Mouse (Mus musculus): ENCODE results near the gene Axdnd1.
"Not testable (repeated sequence)": the region's sequence is repeated elsewhere in the genome, so short reads cannot be mapped to it uniquely, and the experiment has no call there.

The Axdnd1 gene

DNA sequence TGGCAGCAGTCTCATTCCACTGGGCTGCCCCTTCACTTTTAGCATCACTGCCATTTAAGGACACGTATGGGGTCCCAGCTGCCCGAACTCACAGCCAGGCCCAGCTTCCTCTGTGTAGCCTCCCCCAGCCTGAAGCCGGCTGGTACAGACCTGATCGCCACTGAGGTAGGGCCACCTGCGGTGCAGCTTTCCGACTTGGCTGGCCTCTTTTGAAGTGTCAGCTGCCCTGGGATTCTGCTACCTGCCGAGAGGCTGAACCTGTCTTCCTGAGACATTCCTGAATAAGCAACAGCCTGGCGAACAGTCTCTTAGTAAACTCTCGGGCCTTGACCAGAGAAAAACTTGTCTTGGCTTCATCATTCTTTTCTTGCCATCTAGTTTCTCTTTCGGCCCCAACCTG is 17.7 kb downstream of the Axdnd1 start:
- Histone ChIP-seq H3K9me3 (ENCODE audit: low read length) (peaks cover 33% of the 10 kb centered on the region), H3K4me3 (replicated peaks; ENCODE audit: low read length) (peak overlapping the region; percentile 46; the same call in 1 of the 2 replicates), H3K4me1 (replicated peaks; ENCODE audit: low read depth, low read length) (peaks cover 18% of the 10 kb centered on the region), H3K27me3 (ENCODE audit: insufficient read depth, low read length) (no peaks in the 10 kb centered on the region), H3K36me3 (ENCODE audit: insufficient read depth, low read length) (no peaks in the 10 kb centered on the region)
- TF ChIP-seq CTCF (conservative IDR thresholded peaks at IDR 0.05; ENCODE audit: low read length) (no peak), POU5F1 (IDR thresholded peaks at IDR 0.05; ENCODE audit: borderline replicate concordance, low read length) (no peak), NANOG (IDR thresholded peaks at IDR 0.05; ENCODE audit: borderline replicate concordance, low read length) (no peak)

DNA sequence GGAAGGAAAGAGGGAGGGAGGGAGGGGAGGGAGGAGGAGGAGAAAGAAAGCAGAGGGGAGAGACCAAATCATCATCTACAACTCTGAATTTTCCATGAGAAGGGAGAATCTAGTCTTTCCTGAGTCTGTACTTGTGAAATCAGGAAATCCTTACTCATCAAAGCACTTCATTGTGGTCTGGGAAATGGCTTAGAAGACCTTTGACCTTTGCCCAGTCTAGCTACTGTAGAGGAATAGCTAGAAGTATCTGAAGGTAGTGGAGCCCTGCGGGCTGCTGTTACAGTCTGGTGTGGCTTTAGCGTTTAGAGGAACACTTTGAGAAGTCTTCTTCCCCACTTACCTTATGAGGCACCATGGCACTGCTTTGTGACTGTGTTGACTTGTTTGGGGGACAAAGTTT is 18.5 kb downstream of the Axdnd1 start:
- no peak overlapping the region for H3K4me3 ChIP-seq (replicated peaks; ENCODE audit: low read length)
- H3K36me3 ChIP-seq (ENCODE audit: insufficient read depth, low read length): no peaks in the 10 kb centered on the region
- peaks cover 18% of the 10 kb centered on the region for H3K4me1 ChIP-seq (replicated peaks; ENCODE audit: low read depth, low read length)
- H3K27me3 ChIP-seq (ENCODE audit: insufficient read depth, low read length): no peaks in the 10 kb centered on the region
- TF ChIP-seq NANOG (IDR thresholded peaks at IDR 0.05; ENCODE audit: borderline replicate concordance, low read length) (no peak), POU5F1 (IDR thresholded peaks at IDR 0.05; ENCODE audit: borderline replicate concordance, low read length) (no peak), CTCF (conservative IDR thresholded peaks at IDR 0.05; ENCODE audit: low read length) (no peak)
- H3K9me3 ChIP-seq (ENCODE audit: low read length): peaks cover 33% of the 10 kb centered on the region

DNA sequence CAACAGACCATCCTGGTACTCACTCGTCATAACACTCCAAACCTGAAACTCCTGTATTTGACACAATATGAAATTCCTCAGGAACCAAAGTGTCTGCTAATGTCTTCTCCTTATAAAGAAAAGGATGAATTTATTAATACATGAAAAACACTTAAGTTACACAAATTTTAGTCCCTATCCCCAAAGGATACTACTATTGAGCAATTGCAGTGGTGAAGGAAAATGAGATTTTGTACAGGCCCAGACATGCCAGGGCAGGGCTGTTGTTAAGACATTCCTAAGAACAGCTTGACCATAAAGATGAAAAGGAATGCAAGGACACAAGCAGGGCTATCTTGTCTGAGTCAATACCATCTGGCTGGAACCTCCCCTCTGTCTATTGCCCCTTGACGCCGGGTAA is 20.8 kb downstream of the Axdnd1 start:
- Histone ChIP-seq H3K9me3 (ENCODE audit: low read length) (peaks cover 19% of the 10 kb centered on the region), H3K4me1 (replicated peaks; ENCODE audit: low read depth, low read length) (peaks cover 18% of the 10 kb centered on the region)
- H3K36me3 ChIP-seq (ENCODE audit: insufficient read depth, low read length); H3K4me3 ChIP-seq (replicated peaks; ENCODE audit: low read length); H3K27me3 ChIP-seq (ENCODE audit: insufficient read depth, low read length): not testable (repeated sequence)

DNA sequence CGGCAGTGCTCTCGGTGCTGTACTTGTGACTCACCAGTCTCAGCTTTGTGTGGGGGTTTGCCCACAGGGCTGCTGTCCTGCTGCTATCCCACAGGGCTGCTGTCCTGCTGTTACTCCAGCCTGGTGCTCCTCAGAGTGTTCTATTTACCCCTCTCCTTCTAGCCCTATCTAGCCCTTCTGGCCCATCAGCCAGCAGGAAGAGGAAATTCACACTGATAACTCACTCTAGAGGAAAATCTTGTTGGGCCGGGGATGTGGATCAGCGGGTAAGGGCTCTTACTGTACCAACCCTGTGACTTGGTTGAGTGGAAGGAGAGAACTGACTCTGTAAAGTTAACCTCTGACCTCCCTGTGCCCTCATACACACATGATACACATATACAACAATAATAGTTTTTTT is 27.8 kb downstream of the Axdnd1 start:
- Histone ChIP-seq H3K36me3 (ENCODE audit: insufficient read depth, low read length) (no peaks in the 10 kb centered on the region), H3K9me3 (ENCODE audit: low read length) (no peaks in the 10 kb centered on the region), H3K27me3 (ENCODE audit: insufficient read depth, low read length) (no peaks in the 10 kb centered on the region), H3K4me3 (replicated peaks; ENCODE audit: low read length) (no peak overlapping the region), H3K4me1 (replicated peaks; ENCODE audit: low read depth, low read length) (peaks cover 19% of the 10 kb centered on the region)
- TF ChIP-seq POU5F1 (IDR thresholded peaks at IDR 0.05; ENCODE audit: borderline replicate concordance, low read length): no peak
- TF ChIP-seq NANOG (IDR thresholded peaks at IDR 0.05; ENCODE audit: borderline replicate concordance, low read length): no peak
- TF ChIP-seq CTCF (conservative IDR thresholded peaks at IDR 0.05; ENCODE audit: low read length): no peak

DNA sequence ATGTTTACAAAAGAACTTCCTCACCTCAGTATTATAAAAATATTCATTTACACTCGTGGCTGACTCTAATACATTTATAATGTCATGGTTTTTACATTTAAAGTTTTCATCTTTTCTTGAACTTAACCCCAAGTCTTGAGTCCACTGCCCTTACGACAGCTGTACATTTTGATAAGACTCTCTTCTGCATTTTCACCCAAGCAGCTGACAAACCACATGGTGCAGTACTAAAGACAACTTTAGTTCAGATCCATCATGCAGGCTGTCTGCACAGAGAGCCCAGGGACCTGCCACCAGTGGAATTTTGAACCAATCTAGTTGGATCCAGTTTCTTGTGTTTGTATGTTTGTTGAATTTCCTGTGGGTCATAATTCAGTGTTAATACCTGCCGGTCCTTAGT is 34.1 kb downstream of the Axdnd1 start:
- no peaks in the 10 kb centered on the region; the same call in 1 of the 2 replicates for H3K4me1 ChIP-seq (replicated peaks; ENCODE audit: low read depth, low read length)
- no peak overlapping the region for H3K4me3 ChIP-seq (replicated peaks; ENCODE audit: low read length)
- TF ChIP-seq NANOG (IDR thresholded peaks at IDR 0.05; ENCODE audit: borderline replicate concordance, low read length) (no peak), CTCF (conservative IDR thresholded peaks at IDR 0.05; ENCODE audit: low read length) (no peak), POU5F1 (IDR thresholded peaks at IDR 0.05; ENCODE audit: borderline replicate concordance, low read length) (no peak)
- 0 out of 2 replicates have a peak, but pooled peaks cover 3% of the 10 kb centered on the region for H3K27me3 ChIP-seq (ENCODE audit: insufficient read depth, low read length)
- no peaks in the 10 kb centered on the region for H3K36me3 ChIP-seq (ENCODE audit: insufficient read depth, low read length)
- no peaks in the 10 kb centered on the region for H3K9me3 ChIP-seq (ENCODE audit: low read length)

DNA sequence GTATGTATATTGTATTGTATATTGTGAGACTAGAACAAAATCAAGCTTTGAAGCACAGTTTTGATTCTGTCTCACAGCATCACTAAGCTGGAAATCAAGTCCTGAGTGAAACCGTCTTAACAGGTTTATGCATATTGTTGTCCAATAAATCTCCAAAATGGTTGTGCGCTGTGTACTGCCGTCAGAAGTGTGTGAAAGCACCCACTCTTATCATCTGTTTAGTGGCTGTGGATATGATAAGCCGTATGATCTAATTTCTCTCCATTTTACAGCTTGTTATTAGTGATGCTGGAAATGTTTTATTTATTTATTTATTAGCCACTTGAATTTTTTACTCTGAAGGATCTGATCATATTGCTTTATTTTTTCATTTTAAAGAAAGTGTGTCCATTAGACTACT is 34.7 kb downstream of the Axdnd1 start:
- TF ChIP-seq CTCF (conservative IDR thresholded peaks at IDR 0.05; ENCODE audit: low read length) (no peak), POU5F1 (IDR thresholded peaks at IDR 0.05; ENCODE audit: borderline replicate concordance, low read length) (no peak), NANOG (IDR thresholded peaks at IDR 0.05; ENCODE audit: borderline replicate concordance, low read length) (no peak)
- H3K4me1 ChIP-seq (replicated peaks; ENCODE audit: low read depth, low read length): no peaks in the 10 kb centered on the region

DNA sequence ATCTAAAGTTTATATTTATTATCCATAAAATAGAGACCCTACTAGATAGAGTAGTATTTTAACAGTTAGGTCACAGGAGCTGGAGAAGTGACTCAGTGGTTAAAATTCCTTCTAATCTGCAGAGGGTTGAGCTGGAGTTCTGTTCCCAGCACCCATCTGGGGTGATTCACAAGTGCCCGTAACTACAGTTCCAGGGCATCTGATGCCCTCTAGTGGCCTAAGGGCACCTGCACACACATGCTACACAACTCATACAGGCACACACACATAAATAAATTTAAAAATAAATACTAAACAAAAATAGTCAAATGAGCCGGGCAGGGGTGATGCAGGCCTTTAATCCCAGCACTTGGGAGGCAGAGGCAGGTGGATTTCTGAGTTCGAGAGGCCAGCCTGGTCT is 39.7 kb downstream of the Axdnd1 start:
- no peak overlapping the region for H3K4me3 ChIP-seq (replicated peaks; ENCODE audit: low read length)
- no peaks in the 10 kb centered on the region for H3K9me3 ChIP-seq (ENCODE audit: low read length)
- 0 out of 2 replicates have a peak, but pooled peaks cover 3% of the 10 kb centered on the region for H3K27me3 ChIP-seq (ENCODE audit: insufficient read depth, low read length)
- TF ChIP-seq NANOG (IDR thresholded peaks at IDR 0.05; ENCODE audit: borderline replicate concordance, low read length): no peak
- TF ChIP-seq CTCF (conservative IDR thresholded peaks at IDR 0.05; ENCODE audit: low read length): peak; percentile 61
- TF ChIP-seq POU5F1 (IDR thresholded peaks at IDR 0.05; ENCODE audit: borderline replicate concordance, low read length): no peak
- H3K4me1 ChIP-seq (replicated peaks; ENCODE audit: low read depth, low read length): no peaks in the 10 kb centered on the region
- no peaks in the 10 kb centered on the region for H3K36me3 ChIP-seq (ENCODE audit: insufficient read depth, low read length)

More for the DNA sequence above, 34.7 kb downstream of the Axdnd1 start:
- H3K27me3 ChIP-seq (ENCODE audit: insufficient read depth, low read length): 0 out of 2 replicates have a peak, but pooled peaks cover 3% of the 10 kb centered on the region
- H3K36me3 ChIP-seq (ENCODE audit: insufficient read depth, low read length): no peaks in the 10 kb centered on the region
- no peak overlapping the region for H3K4me3 ChIP-seq (replicated peaks; ENCODE audit: low read length)
- H3K9me3 ChIP-seq (ENCODE audit: low read length): no peaks in the 10 kb centered on the region

DNA sequence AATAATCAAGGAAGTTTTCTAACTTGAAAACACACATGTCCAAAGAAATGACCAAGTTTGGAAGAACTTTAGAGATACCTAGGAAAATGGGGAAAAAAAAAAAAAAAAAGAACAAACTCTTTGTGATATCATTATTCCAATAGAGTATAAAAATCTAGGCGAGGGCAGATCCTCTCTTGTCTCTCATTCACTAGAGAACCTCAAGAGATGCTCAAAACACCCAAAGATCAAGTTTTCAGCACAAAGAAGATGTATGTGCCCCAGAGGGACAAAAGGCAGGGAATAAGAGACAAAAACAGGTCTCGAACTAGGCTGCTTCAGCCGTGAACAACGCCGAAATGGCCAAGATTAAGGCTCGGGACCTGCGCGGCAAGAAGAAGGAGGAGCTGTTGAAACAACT is 55.2 kb downstream of the Axdnd1 start, which contains the start of gene Gm2000:
Gene Gm2000, plus strand, starts transcription at position 301 of the 400 bp plus-strand sequence.
- Histone ChIP-seq H3K9me3 (ENCODE audit: low read length) (peaks cover 30% of the 10 kb centered on the region), H3K4me1 (replicated peaks; ENCODE audit: low read depth, low read length) (no peaks in the 10 kb centered on the region), H3K4me3 (replicated peaks; ENCODE audit: low read length) (no peak within 1 kb of the TSS), H3K27me3 (ENCODE audit: insufficient read depth, low read length) (no peaks in the 10 kb centered on the region), H3K36me3 (ENCODE audit: insufficient read depth, low read length) (no peaks in the 10 kb centered on the region)
- TF ChIP-seq CTCF (conservative IDR thresholded peaks at IDR 0.05; ENCODE audit: low read length) (no peak), NANOG (IDR thresholded peaks at IDR 0.05; ENCODE audit: borderline replicate concordance, low read length) (no peak), POU5F1 (IDR thresholded peaks at IDR 0.05; ENCODE audit: borderline replicate concordance, low read length) (no peak)

DNA sequence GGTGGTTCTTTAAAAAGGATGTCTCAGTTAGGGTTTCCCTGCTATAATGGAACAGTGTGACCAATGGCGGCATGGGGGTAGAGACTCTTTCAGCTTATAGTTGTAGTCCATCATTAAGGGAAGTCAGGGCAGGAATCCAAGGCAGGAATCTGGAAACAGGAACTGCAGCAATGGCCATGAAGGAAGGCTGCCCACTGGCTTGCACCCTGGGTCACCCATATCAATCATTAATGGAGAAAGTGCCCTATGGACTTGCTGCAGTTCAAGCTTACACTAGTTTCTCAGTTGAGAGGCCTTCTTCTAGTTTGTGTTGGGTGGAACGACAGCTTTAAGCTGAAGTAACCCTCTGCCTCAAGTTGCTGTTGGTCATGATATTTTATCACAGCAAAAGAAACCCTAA is 68.5 kb downstream of the Axdnd1 start:
- H3K36me3 ChIP-seq (ENCODE audit: insufficient read depth, low read length): no peaks in the 10 kb centered on the region
- H3K9me3 ChIP-seq (ENCODE audit: low read length): no peaks in the 10 kb centered on the region
- H3K27me3 ChIP-seq (ENCODE audit: insufficient read depth, low read length): no peaks in the 10 kb centered on the region
- no peak overlapping the region for H3K4me3 ChIP-seq (replicated peaks; ENCODE audit: low read length)
- TF ChIP-seq NANOG (IDR thresholded peaks at IDR 0.05; ENCODE audit: borderline replicate concordance, low read length) (no peak), POU5F1 (IDR thresholded peaks at IDR 0.05; ENCODE audit: borderline replicate concordance, low read length) (no peak), CTCF (conservative IDR thresholded peaks at IDR 0.05; ENCODE audit: low read length) (no peak)
- H3K4me1 ChIP-seq (replicated peaks; ENCODE audit: low read depth, low read length): no peaks in the 10 kb centered on the region
